Mouse (Mus musculus) frontal cortex, postnatal 10 days (tissue): ENCODE data around the gene Bicc1.
"Not testable (repeated sequence)": the region's sequence is repeated elsewhere in the genome, so short reads cannot be mapped to it uniquely, and the experiment has no call there.

Experiments used
- DNase-seq, 2 experiments: peaks; one replicate each; pipeline ENCODE4 v3.0.0; 2022; ENCODE audit warnings: low spot score in 2 of 2, mixed read lengths in 1 of 2

The Bicc1 gene

GRCm38 (mm10) chr10:70949254-70950104 lies 210.0 kb downstream of the Bicc1 start:
- no peak for DNase-seq

- no peak for DNase-seq
Observed at GRCm38 (mm10) chr10:70948276-70948675, 211.2 kb downstream of the Bicc1 start.

GRCm38 (mm10) chr10:70946121-70946520 lies 213.4 kb downstream of the Bicc1 start:
- not testable (repeated sequence) for DNase-seq

- DNase-seq: no peak
Observed at GRCm38 (mm10) chr10:70945076-70945475, 214.4 kb downstream of the Bicc1 start.

GRCm38 (mm10) chr10:70941623-70942022 lies 217.9 kb downstream of the Bicc1 start:
- no peak for DNase-seq

GRCm38 (mm10) chr10:70939751-70940150 lies 219.7 kb downstream of the Bicc1 start:
- DNase-seq: no peak

GRCm38 (mm10) chr10:70937450-70937849 lies 222.1 kb downstream of the Bicc1 start:
- no peak for DNase-seq

- DNase-seq: no peak
Observed at GRCm38 (mm10) chr10:70936008-70936407, 223.5 kb downstream of the Bicc1 start.

- no peak for DNase-seq
Observed at GRCm38 (mm10) chr10:70926126-70926525, 233.4 kb downstream of the Bicc1 start.

- no peak for DNase-seq
Observed at GRCm38 (mm10) chr10:70924348-70924747, 235.2 kb downstream of the Bicc1 start.

- no peak for DNase-seq
Observed at GRCm38 (mm10) chr10:70923936-70924335, 235.6 kb downstream of the Bicc1 start.

- no peak for DNase-seq
Observed at GRCm38 (mm10) chr10:70921481-70921880, 238.0 kb downstream of the Bicc1 start.

- DNase-seq: no peak
Observed at GRCm38 (mm10) chr10:70919851-70920250, 239.6 kb downstream of the Bicc1 start.

- no peak for DNase-seq
Observed at GRCm38 (mm10) chr10:70919031-70919663, 240.4 kb downstream of the Bicc1 start.

- no peak for DNase-seq
Observed at GRCm38 (mm10) chr10:70916697-70917096, 242.8 kb downstream of the Bicc1 start.

GRCm38 (mm10) chr10:70915096-70915495 lies 244.4 kb downstream of the Bicc1 start:
- no peak for DNase-seq

- DNase-seq: no peak
Observed at GRCm38 (mm10) chr10:70903936-70904335, 255.6 kb downstream of the Bicc1 start.

- DNase-seq: no peak
Observed at GRCm38 (mm10) chr10:70902751-70903485, 256.6 kb downstream of the Bicc1 start.

- DNase-seq: peak in 1 of 2 experiments; percentile 24
Observed at GRCm38 (mm10) chr10:70901193-70901875, 258.2 kb downstream of the Bicc1 start.

- DNase-seq: no peak
Observed at GRCm38 (mm10) chr10:70895891-70896290, 263.6 kb downstream of the Bicc1 start.

- no peak for DNase-seq
Observed at GRCm38 (mm10) chr10:70878046-70878445, 281.5 kb downstream of the Bicc1 start.

GRCm38 (mm10) chr10:70877631-70878030 lies 281.9 kb downstream of the Bicc1 start:
- no peak for DNase-seq
